Mouse (Mus musculus): ENCODE measurements around the gene Cfap77. TPM values are rescaled to one million over a fixed set of nuclear protein-coding genes. Genes with fewer than 3 reads are reported as not detected.
A peak's percentile ranks its signal among the peaks of the same experiment; 100 is the strongest.

The Cfap77 gene
- polyA plus RNA-seq, 1 experiment: 0.04 TPM

DNA sequence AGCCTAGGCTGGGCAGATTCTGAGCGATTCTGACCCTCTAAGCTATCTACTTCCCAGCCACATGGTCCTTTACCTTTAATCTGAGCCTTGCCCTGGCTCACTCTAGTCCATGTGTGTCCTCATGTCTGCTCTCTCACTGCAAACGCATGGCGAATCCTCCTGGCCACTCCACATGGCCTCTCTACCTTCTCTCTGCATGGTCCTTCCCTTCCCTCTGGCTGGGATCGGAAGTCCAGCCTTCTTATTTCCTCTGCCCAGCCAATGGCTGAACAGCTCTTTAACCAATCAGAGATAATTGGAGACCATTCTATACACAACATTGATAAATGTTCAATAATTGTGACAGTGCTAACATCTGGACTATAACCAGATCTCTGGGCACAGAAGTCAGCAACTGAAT, 98.0 kb downstream of the Cfap77 start:
- 83% methylated on average over 4 of the region's 4 CpGs for WGBS
- DNase-seq (ENCODE audit: low read depth, low spot score): no peak

DNA sequence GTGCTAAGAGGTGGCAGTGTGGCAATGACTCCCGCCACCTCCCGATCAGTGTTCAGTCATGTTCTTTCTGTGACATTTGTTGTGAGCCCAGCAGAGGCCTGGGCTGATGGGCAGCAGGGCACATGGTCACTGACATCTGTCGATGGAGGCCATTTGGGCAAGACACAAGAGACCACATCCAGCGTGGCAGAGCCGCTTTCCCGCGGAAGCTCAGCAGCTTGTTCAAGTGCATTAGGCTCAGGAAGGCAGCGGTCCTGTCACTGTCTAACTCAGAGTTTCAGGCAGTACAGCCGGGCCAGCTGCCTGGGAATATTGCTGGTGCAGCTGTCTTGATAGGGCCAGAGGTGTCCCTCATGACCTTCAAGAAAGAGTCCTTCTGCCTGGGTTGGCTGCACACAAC, 100.3 kb downstream of the Cfap77 start:
- DNase-seq (ENCODE audit: low read depth, low spot score): no peak
- WGBS: 89% methylated on average over 9 of the region's 9 CpGs

DNA sequence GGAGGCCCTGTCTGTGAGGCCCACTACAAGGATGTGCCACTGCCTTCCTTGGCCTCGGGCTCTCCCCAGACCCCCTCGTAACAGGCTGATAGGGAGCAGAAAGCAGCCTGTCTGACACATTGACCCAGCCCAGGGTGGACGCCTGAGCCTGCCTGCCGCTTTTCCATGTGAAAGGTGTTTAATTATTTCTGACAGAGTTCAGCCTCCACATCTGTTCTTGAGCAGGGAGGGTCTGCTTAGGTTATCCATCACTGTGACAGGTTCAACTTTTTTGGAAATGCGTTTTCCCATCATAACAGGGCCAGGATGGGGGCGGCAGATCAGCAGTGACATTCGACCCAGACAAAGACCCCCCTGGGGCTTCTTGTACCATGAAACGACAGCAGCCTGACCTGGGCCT, 101.9 kb downstream of the Cfap77 start:
- WGBS: 65% methylated on average over 8 of the region's 8 CpGs
- no peak for DNase-seq (ENCODE audit: low read depth, low spot score)

DNA sequence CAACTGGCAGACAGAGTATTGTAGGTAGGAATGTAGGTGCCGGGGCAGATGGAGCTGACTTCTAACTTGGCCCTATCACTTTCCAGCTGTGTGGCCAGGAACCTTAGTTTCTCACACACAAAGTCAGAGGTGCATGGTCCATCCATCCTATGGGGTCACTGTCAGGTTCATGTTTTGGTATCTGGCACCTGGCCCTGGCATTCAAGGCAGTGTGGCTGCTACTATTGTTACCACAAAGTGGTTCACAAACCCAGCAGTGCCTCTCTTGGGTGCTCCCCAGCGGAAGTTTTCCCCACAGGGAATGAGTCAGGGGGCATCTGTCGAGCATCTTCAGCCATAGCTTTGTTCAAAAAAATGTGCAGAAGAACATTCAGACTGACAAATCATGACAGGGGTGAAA, 108.6 kb downstream of the Cfap77 start:
- DNase-seq (ENCODE audit: low read depth, low spot score): no peak
- 75% methylated on average over 3 of the region's 3 CpGs for WGBS

DNA sequence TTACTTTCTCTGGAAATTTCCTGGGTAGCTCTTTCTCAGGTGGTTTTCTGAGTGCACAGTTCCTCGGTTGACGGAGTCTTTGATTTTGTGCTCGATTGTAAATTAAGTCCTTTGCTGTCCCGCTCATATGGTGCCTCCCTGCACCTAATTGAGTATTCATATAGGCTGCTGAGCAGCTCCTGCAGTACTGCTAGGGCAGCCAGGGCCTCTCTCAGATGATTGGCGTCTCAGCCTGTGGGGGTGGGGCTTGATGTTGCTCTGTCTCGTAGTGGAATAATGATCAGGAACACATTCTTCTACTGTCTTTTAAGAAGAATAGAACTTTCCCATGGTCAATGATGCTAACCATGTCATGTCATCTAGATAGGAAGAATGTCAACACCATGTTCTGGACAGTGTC, 109.5 kb downstream of the Cfap77 start:
- no peak for DNase-seq (ENCODE audit: low read depth, low spot score)
- WGBS: 70% methylated on average over 6 of the region's 6 CpGs

DNA sequence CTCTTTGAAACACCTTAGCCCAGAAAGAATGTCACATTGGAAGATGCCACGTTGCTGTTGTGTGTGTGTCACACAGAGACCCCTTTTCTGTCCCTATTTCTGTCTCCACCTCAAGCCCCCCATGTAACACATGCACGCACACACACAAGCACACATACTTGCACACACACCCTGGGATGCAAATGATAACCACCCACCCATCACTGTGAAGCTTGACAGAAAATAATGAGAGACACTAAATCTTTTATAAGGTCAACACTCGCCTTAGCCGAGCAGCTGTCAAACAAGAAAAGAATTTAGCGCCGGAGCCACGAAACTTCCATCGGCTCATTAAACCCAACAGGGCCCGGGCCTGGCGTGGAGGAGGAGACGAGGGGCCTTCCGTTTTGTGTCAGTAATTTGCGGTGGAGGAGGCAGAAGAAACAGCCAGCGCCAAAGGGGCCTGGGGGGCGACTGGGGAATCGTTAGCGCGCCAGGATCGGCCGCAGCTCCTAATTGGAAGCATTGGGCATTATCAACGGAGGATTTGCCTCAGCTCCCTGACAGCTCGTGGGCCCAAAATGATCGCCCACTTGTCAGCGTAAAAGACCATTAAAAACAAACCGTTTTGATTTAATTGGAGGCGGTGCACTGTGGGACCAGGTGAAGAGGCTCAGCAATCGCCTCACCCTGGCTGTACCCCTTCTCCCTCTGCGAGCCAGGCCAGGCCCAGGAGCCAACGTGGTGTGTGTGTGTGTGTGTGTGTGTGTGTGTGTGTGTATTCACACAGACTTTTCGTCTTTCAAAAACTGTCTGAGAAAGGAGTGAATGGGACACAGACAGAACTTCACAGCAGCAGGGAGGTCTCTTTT, 111.0 kb downstream of the Cfap77 start:
- DNase-seq (ENCODE audit: low read depth, low spot score): no peak
- 41% methylated on average over 30 of the region's 30 CpGs for WGBS

DNA sequence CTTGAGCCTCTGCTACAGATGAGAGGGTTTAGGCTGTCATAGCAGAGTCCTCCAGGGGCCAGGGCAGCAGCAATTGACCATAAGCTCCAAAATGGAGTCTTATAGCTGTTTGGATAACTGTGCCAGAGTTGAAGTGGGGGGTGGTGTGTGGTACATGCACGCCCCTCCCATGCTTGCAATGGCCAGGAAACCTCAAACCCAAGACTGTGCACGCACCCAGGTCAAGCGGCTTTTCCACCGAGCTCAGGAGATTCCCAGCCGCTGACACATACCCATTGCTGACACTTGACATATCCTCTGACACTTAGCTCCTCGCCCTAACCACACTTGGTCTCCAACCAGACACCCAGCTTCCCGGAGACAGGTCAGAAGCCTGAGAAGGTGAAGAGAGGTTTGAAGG, 115.9 kb downstream of the Cfap77 start:
- WGBS: 77% methylated on average over 7 of the region's 7 CpGs
- DNase-seq (ENCODE audit: low read depth, low spot score): no peak

DNA sequence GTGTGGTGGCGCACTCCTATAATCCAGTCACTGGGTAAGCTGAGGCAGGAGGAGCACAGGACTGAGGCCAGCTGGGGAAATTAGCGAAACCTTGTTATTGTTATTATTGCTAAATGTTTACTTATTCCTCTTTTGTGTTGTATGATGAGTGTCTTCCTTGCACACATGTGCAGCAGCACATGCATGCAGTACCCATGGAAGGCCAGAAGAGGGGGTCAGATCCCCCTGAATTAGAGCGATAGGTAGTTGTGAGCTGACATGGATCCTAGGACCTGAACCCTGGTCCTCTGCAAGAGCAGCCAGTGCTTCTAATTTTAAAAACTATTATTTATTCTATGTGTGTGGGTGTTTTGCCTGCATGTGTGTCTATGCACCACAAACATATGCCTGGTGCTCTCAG, 124.3 kb downstream of the Cfap77 start:
- WGBS: 90% methylated on average over 3 of the region's 3 CpGs
- DNase-seq (ENCODE audit: low read depth, low spot score): no peak

DNA sequence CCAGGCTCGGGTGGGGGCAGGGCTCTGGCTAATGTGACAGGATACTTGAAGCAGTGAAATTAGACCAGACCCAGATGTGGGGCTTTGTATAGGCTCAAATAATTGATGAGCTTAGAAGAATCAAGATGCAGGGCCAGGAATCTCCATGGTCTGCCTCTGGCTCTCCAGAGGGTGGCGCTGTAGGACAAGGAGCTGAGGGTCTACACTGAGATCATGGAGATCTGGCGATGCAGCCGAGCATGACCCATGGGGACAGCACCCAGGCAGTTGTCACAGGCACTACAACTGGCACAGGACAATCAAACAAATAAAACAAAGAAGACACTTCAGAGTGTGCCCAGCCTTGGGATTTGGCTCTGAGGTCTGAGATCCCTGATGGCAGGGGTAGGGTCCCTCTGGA, 131.0 kb downstream of the Cfap77 start:
- 2% methylated on average over 4 of the region's 4 CpGs for WGBS
- peak; percentile 3 for DNase-seq (ENCODE audit: low read depth, low spot score)

DNA sequence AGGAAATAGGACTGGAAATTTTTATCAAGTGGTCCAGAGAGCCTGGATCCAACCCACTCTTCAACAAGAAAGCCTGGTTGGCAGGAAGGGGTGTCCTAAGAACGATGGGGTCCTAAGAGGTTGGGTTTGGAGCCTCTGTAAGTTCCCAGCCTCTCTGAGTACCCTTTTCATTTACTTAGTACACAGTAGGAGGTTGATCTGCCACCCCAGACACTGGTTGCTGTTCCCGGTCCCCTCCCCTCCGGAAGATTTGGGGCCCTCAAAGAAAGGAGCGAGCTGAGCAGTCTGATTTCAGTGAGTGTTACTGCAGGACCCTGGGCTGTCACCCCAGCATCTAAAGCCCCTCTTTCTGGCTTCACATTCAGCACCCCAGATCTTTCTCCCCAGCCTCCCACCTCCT, 135.9 kb downstream of the Cfap77 start:
- DNase-seq (ENCODE audit: low read depth, low spot score): no peak
- 0% methylated on average over 4 of the region's 4 CpGs for whole genome bisulfite sequencing

DNA sequence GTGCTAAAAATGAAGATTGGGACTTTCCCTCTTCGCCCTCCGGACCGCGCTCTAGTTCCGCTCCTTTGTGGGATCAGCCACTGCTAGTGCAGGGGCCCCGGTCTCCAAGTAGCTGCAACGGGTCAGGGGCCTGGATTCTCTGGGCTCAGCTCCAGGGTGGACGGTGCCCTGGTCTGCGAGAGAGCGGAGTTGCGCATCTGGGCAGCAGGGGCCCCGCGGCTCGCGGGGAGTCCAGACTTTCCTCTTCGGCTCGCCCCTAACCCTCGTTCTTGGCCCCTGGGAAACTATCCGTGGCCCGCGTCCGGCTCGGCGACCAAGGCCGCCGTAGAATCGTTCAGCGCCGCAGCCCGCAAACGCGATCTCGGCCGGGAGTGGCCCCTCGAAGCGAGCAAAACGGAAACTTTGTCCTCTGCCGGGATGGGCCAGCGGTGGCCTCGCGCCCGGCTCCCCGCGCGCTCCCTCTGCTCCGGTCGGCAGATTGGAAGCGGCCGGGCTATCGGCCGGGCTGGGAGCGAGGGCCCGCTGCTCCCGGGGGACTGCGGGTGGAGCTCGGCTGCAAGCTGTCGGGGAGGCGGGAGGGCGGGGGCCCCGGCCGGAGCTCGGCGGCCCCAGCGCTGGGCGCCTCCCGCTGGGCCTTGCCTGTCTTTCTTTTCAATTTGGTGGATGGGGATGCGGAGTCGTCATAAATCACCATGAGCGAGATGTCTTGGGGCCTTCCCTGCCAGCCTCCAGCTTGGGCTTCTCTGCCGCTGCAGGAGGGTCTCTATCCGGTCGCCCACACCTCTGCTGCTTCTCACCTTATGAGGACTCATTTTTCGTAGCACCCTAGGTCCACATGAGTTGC, 137.1 kb downstream of the Cfap77 start:
- WGBS: 3% methylated on average over 70 of the region's 73 CpGs
- DNase-seq (ENCODE audit: low read depth, low spot score): no peak

DNA sequence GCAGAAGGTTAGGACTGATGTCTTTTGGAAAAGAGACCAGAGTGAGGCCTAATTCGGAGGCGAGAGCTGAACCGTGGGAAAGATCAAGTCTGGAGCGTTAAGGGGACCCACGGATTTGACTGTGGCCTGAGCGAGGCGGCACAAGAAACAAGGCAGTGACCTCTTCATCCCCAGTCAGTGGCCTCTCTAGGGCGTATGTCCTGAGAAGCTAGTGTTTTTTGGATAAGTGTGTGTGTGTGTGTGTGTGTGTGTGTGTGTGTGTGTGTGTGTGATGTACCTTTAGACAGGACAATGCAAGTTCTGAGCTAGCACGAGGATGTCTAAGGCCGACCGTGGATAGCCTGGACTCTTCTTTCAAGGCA, 137.7 kb downstream of the Cfap77 start:
- no peak for DNase-seq (ENCODE audit: low read depth, low spot score)
- 14% methylated on average over 11 of the region's 11 CpGs for WGBS

DNA sequence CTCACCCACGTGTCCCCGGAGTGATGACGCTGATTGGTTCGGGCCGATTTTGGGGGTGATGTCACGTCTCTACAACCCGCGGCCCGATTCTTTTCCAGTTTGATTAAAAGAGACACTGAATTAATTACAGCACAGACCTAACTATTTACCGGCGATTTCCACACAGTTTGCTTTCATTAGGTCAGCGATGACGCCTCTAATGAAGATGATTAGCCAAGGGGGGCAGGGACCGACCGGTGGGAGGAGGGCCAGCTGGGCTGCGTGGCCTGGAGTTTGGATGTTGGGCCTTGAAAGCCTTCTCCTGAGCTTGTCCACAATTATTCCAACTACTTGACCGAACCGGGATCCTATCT, 138.4 kb downstream of the Cfap77 start, which contains the start of gene Barhl1:
TSS of gene Barhl1 (minus strand) at position 156 of the 353 bp plus-strand sequence.
- no peak for DNase-seq (ENCODE audit: low read depth, low spot score)
- 7% methylated on average over 18 of the region's 18 CpGs for WGBS

DNA sequence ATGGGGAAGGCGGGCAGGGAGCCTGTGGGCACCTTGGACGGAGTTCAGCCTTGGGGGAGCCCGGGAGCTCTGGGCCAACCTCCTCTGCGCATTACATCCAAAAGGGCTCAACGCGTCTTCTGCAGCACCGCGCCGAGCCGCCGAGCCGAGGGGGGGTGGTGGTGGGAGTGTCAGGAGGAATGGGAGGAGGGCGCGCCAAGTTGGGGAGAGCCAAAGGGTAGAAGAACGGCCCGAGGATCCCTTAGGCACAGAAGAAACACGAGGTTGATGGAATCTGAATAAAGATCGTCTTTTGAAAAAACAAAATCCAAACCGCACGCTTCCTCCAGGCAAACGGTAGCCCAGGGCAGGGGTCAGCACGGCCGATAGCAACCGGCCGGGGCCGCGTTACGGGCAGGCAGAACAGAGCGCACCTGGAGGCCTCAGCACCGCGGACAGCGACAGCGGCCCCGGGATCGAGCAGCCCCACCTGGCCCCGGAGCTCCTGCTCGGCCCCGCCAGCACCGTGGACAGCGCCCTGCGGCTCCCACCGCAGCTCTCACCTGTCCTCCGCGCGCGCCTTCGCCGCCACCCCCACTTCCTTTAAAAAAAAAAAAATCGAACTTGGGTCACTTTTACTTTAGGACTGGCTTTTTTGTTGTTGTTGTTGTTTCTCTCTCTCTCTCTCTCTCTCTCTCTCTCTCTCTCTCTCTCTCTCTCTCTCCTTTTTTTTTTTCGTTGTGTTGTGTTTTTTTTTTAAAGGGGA, 138.9 kb downstream of the Cfap77 start:
- 4% methylated on average over 50 of the region's 50 CpGs for WGBS
- DNase-seq (ENCODE audit: low read depth, low spot score): peak; percentile 16

DNA sequence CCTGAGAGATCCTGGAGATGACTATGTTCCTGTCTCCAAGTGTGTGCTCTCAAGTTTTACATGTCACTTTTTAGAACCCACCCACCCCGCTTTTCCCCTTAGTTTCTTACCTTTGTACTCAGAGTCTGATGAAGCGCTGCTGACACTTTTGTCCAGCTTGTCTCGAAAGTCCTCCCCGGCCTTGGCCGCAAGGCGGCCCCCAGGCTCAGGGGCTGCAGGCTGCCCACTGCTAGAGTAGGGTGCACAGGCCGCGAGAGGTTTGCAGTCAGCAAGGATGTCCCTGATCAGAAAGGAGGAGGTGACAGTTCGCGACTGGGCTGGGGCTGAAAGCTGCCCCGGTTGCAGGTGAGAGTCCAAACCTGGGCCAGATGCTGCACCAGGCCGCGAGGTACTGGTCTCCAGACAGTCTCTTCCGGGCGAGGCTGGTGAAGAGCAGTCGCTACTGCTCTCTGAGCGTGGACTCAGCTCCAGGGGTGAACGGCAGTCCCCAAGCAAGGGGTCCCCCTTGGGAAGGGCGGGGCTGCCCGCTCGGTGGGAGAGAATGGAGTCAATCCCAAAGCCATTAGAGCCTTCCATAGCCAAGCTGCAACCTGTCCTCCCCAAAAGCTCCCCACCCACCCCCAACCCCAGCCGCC, 139.6 kb downstream of the Cfap77 start:
- 9% methylated on average over 22 of the region's 22 CpGs for WGBS
- no peak for DNase-seq (ENCODE audit: low read depth, low spot score)

DNA sequence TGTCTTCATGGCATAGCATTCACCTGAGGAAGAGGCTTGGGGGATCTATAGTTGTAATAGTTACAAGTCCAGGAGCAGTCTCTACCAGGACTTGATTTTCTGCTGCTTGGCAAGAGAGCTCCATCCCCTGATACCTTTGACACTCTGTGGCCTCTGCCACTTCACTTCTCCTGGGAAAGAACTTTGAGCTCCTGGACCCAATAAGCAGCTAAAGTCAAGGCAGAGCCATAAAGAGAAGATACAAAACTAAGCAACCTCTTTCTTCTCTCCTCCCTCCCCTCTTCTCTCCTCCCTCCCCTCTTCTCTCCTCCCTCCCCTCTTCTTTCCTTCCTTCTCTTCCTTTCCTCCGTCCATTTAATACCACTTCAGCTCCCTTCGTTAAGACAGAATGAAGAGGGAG, 140.7 kb downstream of the Cfap77 start:
- DNase-seq (ENCODE audit: low read depth, low spot score): no peak
- WGBS: 20% methylated on average over 2 of the region's 2 CpGs

DNA sequence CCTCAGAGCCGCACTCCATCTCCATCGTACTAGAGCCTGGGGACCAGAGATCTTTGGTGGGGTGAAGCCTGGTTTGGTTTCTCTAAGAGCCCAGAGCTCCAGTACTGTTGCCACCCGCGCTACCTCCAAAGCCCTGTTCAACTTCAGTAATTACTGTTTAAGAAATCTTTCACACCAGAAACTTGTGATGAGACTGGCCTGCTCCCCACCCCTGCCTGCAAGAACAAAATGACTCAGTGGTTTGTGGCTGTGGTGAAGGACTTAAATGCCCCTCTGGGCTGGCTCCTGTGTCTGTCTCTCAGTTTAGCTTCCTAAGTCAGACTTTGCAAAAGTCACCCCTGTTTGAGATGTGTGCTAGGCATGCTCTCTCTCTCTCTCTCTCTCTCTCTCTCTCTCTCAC, 141.9 kb downstream of the Cfap77 start:
- DNase-seq (ENCODE audit: low read depth, low spot score): no peak
- WGBS: 9% methylated on average over 4 of the region's 4 CpGs

DNA sequence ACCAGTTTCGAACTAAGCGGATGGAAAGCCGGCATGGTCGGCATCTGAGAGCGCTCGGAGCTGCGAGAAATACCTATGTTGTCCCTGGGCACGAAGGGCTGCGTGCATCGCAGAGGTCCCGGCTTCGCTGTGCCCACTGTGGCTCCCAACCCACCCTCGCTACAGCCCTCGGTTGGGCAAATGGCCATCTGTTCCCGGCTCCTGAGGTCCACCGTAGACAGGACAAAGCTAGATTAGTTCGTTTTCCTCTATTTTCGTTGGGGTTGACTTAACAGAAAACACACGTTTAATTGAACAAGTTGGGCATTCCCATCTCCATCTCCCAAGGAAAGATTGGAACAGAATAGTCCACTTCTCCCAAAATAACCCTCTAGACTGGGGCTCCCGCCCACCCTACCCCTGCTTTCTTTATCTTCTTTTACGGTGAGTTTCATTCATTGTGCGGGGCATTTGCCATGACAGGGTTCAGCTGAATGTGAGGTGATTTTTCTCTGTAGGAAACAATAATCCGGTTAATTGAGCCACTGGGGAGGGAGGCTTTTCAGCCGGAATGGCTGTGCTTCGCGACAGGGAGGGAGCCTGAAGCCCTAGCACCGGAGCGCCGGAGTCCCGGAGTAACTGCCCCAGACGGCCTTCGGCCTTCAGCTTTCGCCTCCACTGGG, 142.7 kb downstream of the Cfap77 start:
- WGBS: 8% methylated on average over 33 of the region's 33 CpGs
- DNase-seq (ENCODE audit: low read depth, low spot score): no peak

DNA sequence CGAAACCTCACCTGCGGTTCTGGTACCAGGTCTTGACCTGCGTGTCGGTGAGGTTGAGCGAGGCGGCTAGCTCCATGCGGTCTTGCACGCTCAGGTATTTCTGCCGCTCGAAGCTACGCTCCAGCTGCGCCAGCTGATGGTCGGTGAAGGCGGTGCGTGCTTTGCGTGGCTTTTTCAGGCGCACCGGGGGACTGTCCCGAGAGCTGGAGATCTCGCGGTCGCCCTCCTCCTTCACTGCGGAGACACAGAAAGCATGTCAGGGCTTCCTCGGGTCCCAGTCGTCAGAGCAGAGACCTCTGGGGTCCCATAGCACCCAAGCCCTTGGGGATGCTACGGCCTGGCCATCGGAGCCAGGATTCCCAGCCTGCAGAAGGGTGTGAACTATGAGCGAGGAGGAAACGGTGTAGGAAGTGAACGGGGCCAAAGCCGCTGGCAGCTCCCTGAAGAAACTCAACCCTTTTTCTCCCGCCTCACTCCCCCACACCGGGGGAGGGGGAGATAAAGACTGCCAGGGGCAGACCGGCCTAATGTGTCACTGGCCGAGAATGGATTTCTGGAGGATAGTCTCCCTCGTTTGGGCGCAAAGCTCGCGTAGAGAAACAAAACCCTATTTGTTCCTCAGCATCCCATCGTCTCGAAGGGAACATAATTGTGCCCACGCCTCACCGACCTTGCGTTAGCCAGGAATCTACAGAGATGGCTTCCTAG, 143.4 kb downstream of the Cfap77 start:
- DNase-seq (ENCODE audit: low read depth, low spot score): no peak
- WGBS: 5% methylated on average over 44 of the region's 44 CpGs

Measured in large intestine, adult 2 months (tissue).